Mouse (Mus musculus) heart, postnatal 10 days (tissue): Measurements from ENCODE around the gene Nipsnap2. TPM values are rescaled to one million over a fixed set of nuclear protein-coding genes. Genes with fewer than 3 reads are reported as not detected.
"Not testable (repeated sequence)": the region's sequence is repeated elsewhere in the genome, so short reads cannot be mapped to it uniquely, and the experiment has no call there.

Source experiments
- DNase-seq, 2 experiments: peaks; one replicate each; pipeline ENCODE4 v3.0.0; 2021
- intact Hi-C: fragments of 180-260 bp; cut with DNase I; formaldehyde crosslinking; loops from one replicate; pipeline ENCODE4 v1.15.1; 2025
- total RNA-seq, 2 experiments: library from RNA; stranded (reverse); gene quantifications; 2 replicates each; pipeline ENCODE4 v1.2.3; 2021

Nipsnap2 gene
- total RNA-seq = 100 to 1,000 TPM; 591 to 619 TPM

GRCm38 (mm10) chr5:129724834-129725773 is at the start of gene Nipsnap2:
Gene Nipsnap2, plus strand, starts transcription at chr5:129725063.
- DNase-seq = peak; percentile 95
- intact Hi-C loops = loop anchor here (2.0 to 5.0 kb wide), 3 partner anchors 54 to 152 kb away; partner anchors contain the start of gene Zfp11

GRCm38 (mm10) chr5:129685141-129685540 is 39.7 kb upstream of the Nipsnap2 start:
- DNase-seq, intact Hi-C loops: not testable (repeated sequence)

DNA sequence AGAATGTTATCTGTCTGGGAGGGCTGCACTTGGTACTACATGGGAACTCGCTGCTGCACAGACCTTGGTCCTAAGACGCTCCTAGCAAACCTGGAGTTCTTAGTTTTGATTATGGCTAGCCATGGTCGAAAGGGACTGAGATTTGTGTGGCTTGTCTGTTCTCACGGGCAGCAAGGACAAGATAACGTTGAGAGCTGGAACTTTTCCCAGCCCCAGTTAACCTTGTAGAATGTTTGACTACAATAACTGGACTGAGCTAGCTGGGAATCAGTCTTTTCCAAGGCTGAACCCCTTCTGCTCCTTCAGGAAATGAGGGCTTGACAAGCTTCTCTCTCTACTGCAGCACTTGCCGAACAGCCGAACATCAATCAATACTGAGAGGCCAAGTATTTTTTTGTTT is 37.2 kb upstream of the Nipsnap2 start:
- peak in 1 of 2 experiments; percentile 6 for DNase-seq

DNA sequence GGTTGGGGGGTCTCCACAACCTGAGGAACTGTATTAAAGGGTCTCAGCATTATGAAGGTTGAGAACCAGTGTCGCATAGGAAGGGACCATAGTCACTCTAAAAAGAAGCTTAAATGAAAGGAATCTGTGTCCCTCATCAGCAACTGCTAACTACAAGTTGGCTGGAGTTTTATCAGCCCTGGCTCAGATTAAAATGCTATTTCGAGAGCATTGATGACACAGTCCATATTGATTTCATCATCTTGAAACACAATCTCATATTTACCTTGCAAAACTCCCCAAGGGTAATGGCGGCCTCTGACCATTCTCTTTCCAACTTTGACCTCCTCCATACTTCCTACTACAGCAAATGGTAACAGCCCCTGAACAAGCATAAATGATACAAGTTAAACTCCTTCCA is 34.3 kb upstream of the Nipsnap2 start:
- intact Hi-C loops = no loop called here
- no peak for DNase-seq

More for the DNA sequence above, 37.2 kb upstream of the Nipsnap2 start:
- intact Hi-C loops = no loop called here

DNA sequence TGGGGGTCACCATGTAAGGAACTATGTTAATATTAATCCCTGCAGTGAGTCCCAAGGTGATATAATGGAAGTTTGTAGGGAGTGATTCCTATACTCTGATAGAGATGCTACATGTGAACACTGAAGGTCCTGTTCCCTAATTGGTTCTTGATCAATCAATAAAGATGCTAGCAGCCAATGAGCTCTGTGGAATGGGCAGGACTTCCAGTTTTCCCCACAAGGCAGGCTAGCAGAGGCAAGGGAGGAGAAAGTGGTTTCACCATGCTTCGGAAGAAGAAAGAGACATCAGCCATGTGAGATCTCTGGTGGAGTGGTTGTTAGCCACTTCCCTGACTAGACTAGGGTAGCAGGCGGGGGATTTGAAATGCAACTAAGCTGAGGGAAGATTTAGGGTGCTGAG is 24.4 kb upstream of the Nipsnap2 start:
- intact Hi-C loops = no loop called here
- no peak for DNase-seq

DNA sequence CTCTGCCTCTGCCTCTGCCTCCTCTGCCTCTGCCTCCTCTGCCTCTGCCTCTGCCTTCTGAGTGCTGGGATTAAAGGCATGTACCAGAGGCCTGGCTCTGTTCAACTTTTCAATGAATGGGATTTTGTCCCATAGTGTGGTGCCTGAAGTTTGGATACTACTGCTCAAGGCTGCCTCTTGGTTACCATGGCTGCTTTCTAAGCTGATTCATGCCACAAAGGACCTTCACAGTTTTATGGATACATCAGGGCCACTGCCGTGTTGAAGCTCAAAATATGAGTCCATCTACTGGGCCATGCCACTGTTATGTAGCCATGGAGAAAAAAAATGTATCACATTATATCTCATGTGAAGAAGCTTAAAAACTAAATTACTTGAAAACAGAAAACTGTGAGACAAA is 23.2 kb upstream of the Nipsnap2 start:
- intact Hi-C loops = no loop called here
- no peak for DNase-seq

- intact Hi-C loops = no loop called here
- no peak for DNase-seq
Observed at GRCm38 (mm10) chr5:129703368-129703767, 21.5 kb upstream of the Nipsnap2 start.

DNA sequence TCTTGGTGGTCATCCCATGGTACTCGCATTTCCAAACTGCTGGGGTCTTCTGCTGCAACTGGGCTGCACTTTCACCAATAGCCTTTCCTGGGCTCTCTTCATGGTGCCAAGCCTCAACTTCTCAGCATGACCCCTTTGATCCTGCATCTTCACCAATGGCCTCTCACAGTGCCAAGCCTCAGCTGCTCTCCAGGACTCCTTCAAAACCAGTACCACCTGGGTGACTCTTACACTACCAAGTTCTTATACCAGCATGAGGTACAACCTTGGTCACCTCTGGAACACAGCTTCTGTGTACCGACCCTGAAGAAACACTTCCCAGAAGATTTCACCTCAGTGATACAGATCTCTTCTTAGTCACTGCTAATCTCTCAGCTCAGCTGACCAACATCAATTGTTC is 16.5 kb upstream of the Nipsnap2 start, which contains the start of gene Sept14:
Sept14 (minus strand) TSS at position 101 of the 400 bp plus-strand sequence.
- DNase-seq = no peak
- intact Hi-C loops = no loop called here

- peak; percentile 95 for DNase-seq
- intact Hi-C loops = loop anchor here (2.0 kb wide), 1 partner anchor 45 kb away; the partner anchor contains the start of gene Zfp11
Observed at GRCm38 (mm10) chr5:129715326-129715861, 9.5 kb upstream of the Nipsnap2 start, which contains the start of gene Mrps17. Gene Mrps17, plus strand, starts transcription at chr5:129715497.

DNA sequence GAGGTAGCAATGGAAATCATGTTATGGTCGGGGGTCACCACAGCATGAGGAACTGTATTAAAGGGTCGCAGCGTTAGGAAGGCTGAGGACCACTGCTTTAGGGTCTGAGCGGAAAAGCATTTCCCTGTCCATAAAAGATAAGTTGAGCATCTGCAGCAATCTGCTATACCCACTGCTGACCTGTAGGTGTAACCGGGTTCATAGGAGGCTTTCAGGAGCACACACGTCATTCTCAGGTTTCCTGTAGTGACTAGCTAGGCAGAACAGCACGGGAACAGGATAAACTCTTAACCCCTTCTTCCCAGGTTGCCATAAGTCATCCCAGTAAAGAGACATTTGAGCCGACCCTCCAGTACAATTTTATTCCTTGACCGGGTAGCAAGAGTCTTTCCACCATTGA is 7.8 kb upstream of the Nipsnap2 start:
- intact Hi-C loops = no loop called here
- no peak for DNase-seq

GRCm38 (mm10) chr5:129720176-129720575 is 4.7 kb upstream of the Nipsnap2 start:
- intact Hi-C loops = no loop called here
- no peak for DNase-seq

DNA sequence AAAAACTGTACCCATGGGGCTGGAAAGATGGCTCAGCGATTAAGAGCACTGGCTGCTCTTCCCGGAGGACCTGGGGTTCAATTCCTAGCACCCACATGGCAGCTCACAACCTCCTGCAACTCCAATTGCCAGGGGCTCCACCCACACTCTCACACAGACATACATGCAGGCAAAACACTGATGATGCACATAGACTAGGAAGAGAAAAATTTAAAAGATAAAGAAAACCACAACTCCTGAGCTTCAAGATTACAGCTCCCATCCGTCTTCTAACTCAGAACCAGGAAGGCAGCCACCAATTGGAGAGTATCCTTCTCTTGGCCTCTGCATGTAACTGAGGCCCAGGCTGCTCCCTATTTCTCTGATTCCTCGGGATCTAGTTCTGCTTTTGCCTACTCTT is 595 bp upstream of the Nipsnap2 start:
- intact Hi-C loops = loop anchor here (2.0 kb wide), 2 partner anchors 53 to 113 kb away; partner anchors contain the start of gene Zfp11
- DNase-seq = no peak

- DNase-seq = peak; percentile 34 to 57
- intact Hi-C loops = loop anchor here (2.0 to 5.0 kb wide), 3 partner anchors 55 to 151 kb away; partner anchors contain the start of gene Zfp11
Observed at GRCm38 (mm10) chr5:129725774-129726392, 1.0 kb downstream of the Nipsnap2 start.

DNA sequence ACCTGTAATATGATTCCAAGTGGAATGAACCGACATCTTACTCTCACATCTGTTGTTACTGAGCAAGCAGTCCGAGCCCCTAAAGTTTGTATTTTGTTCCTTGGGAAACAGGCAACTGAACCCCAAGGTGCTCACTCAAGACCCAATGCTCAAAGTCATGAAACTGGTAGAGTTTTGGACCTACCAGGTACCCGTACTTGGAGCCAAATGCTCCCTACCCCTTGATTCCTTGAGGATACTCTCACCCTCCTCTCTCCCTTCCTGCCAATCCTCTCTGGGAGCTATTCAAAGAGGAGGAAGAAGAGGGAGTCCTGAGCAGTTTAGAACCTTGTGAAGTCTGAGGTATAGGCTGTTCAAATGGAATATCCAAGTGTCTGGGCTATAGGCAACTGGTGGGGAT is 1.9 kb downstream of the Nipsnap2 start:
- intact Hi-C loops = loop anchor here (5.0 kb wide), 1 partner anchor 151 kb away; no protein-coding TSS in a partner anchor

GRCm38 (mm10) chr5:129729286-129729685 is 4.4 kb downstream of the Nipsnap2 start:
- intact Hi-C loops = loop anchor here (5.0 kb wide), 1 partner anchor 148 kb away; no protein-coding TSS in a partner anchor

More for the DNA sequence above, 1.9 kb downstream of the Nipsnap2 start:
- no peak for DNase-seq

GRCm38 (mm10) chr5:129730344-129730743 is 5.5 kb downstream of the Nipsnap2 start:
- DNase-seq = peak; percentile 73 to 83
- intact Hi-C loops = no loop called here

More at GRCm38 (mm10) chr5:129729286-129729685, 4.4 kb downstream of the Nipsnap2 start:
- peak; percentile 63 to 81 for DNase-seq

- intact Hi-C loops = no loop called here
- DNase-seq = peak; percentile 66 to 81
Observed at GRCm38 (mm10) chr5:129731021-129731420, 6.2 kb downstream of the Nipsnap2 start.

- peak; percentile 27 to 53 for DNase-seq
Observed at GRCm38 (mm10) chr5:129740976-129741375, 16.1 kb downstream of the Nipsnap2 start.

DNA sequence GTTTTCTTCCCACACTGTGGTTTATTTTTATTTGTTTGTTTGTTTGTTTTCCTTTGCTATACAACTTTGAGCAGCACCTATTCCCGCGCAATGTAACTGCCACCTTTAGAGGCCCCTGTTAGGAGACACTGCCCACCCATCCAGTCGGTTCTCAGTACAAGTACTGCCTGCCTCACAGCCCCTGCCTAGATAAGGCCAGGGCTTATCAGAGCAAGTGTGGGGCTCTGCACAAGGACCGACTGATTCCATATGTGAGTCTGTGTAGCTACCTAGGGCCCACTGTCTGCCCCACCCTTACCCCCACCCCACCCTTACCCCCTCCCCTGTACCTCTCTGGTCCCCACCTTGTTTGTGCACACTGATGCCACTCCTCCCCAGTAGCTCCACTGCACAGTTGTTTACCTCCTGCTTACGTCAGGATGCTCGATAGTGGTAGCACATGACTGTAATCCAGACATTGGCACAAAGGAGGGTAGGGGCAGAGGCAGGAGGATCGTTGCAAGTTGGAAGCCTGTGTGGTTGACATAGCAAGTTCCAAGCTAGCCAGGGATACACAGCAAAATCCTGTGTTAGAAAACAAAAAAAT is 18.1 kb downstream of the Nipsnap2 start:
- intact Hi-C loops = loop anchor here (5.0 kb wide), 1 partner anchor 131 kb away; no protein-coding TSS in a partner anchor
- DNase-seq = no peak

More at GRCm38 (mm10) chr5:129740976-129741375, 16.1 kb downstream of the Nipsnap2 start:
- intact Hi-C loops = loop anchor here (5.0 kb wide), 1 partner anchor 129 kb away; no protein-coding TSS in a partner anchor

DNA sequence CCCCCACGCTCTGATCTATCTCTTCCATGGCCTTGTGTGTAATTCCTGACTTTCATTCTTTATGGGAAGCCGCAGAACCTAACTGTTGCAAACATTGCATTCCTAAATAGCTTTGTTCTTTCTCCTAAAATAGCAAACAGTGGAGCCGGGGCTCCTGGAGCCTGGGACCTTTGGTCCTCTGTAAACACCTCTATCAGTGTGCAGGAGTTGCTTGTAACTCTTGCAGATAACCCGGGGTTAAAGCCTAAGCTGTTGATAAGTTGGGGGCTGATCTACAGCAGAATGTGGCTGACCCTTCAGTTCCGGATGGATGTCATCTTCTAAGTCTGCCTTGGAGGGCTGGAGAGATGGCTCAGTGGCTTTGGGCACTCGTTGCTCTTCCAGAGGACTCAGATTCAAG is 19.2 kb downstream of the Nipsnap2 start:
- intact Hi-C loops = loop anchor here (5.0 kb wide), 1 partner anchor 132 kb away; no protein-coding TSS in a partner anchor
- no peak for DNase-seq
